Mouse (Mus musculus) hindbrain, embryonic 12.5 days (tissue): Measurements from ENCODE around the gene Zscan10. TPM values are rescaled to one million over a fixed set of nuclear protein-coding genes. Genes with fewer than 3 reads are reported as not detected.

ENCODE experiments used
- polyA plus RNA-seq: library from polyadenylated mRNA; unstranded; fragments of >200 nt; fragmentation: Nextera tagmentation; extraction: Ambion mirVana; gene quantifications from 2 replicates; pipeline ENCODE4 v1.2.1, GENCODE M21; 2016

Gene Zscan10
- polyA plus RNA-seq, 1 experiment from 2014 or later: 0.93 TPM

Other genes starting within 250 kb of the Zscan10 start
- not detected in 2 replicates for gene Vmn2r116, start 216.3 kb upstream of the Zscan10 start, polyA plus RNA-seq
- gene Vmn2r117, start 121.2 kb upstream of the Zscan10 start, polyA plus RNA-seq: not detected in 2 replicates
- 20.8 and 21.3 TPM in 2 replicates for gene Zfp213, start 36.6 kb upstream of the Zscan10 start, polyA plus RNA-seq
- 24.9 and 26.1 TPM in 2 replicates for gene Zfp13, start 1.4 kb upstream of the Zscan10 start, polyA plus RNA-seq
- 1.9 and 2.3 TPM in 2 replicates for gene Mmp25, start 44.4 kb downstream of the Zscan10 start, polyA plus RNA-seq
- 0.50 and 0.57 TPM in 2 replicates for gene Bicdl2, start 59.6 kb downstream of the Zscan10 start, polyA plus RNA-seq
- gene Hcfc1r1, start 72.7 kb downstream of the Zscan10 start, polyA plus RNA-seq: 65.5 and 69.0 TPM in 2 replicates
- 43.8 and 47.5 TPM in 2 replicates for gene Thoc6, start 73.0 kb downstream of the Zscan10 start, polyA plus RNA-seq
- 2.8 and 4.2 TPM in 2 replicates for gene Tnfrsf12a, start 76.6 kb downstream of the Zscan10 start, polyA plus RNA-seq
- gene Cldn6, start 78.4 kb downstream of the Zscan10 start, polyA plus RNA-seq: 14.6 and 35.0 TPM in 2 replicates
- 5.5 and 14.6 TPM in 2 replicates for gene Cldn9, start 83.2 kb downstream of the Zscan10 start, polyA plus RNA-seq
- 0.21 and 1.2 TPM in 2 replicates for gene 1520401A03Rik, start 121.9 kb downstream of the Zscan10 start, polyA plus RNA-seq
- 29.1 and 31.2 TPM in 2 replicates for gene Pkmyt1, start 125.5 kb downstream of the Zscan10 start, polyA plus RNA-seq
- gene Paqr4, start 140.0 kb downstream of the Zscan10 start, polyA plus RNA-seq: 40.3 and 41.6 TPM in 2 replicates
- 2.9 and 5.7 TPM in 2 replicates for gene Kremen2, start 145.0 kb downstream of the Zscan10 start, polyA plus RNA-seq
- 203 and 212 TPM in 2 replicates for gene Flywch1, start 170.7 kb downstream of the Zscan10 start, polyA plus RNA-seq
- 48.1 and 49.4 TPM in 2 replicates for gene Flywch2, start 185.2 kb downstream of the Zscan10 start, polyA plus RNA-seq
- gene Srrm2, start 189.7 kb downstream of the Zscan10 start, polyA plus RNA-seq: 670 and 682 TPM in 2 replicates
- gene Elob, start 228.3 kb downstream of the Zscan10 start, polyA plus RNA-seq: 1,047 and 1,117 TPM in 2 replicates
- 0.26 TPM in 1 of 2 replicates, not detected in the other for gene Prss33, start 235.2 kb downstream of the Zscan10 start, polyA plus RNA-seq
- gene Prss32, start 243.0 kb downstream of the Zscan10 start, polyA plus RNA-seq: not detected in 2 replicates
- 0.72 and 1.3 TPM in 2 replicates for gene Prss41, start 243.3 kb downstream of the Zscan10 start, polyA plus RNA-seq